Mouse (Mus musculus) lung, adult 18-20 months (tissue): ENCODE data around the gene Supt6.
"Not testable (repeated sequence)": the region's sequence is repeated elsewhere in the genome, so short reads cannot be mapped to it uniquely, and the experiment has no call there.

Experiments used
- DNase-seq, 2 experiments: peaks; one replicate each; pipeline ENCODE4 v3.0.0; 2022; ENCODE audit warnings: mixed read lengths in 2 of 2

Gene Supt6

GRCm38 (mm10) chr11:78215709-78216317 is 30.0 kb downstream of the Supt6 start:
- DNase-seq = no peak

DNA sequence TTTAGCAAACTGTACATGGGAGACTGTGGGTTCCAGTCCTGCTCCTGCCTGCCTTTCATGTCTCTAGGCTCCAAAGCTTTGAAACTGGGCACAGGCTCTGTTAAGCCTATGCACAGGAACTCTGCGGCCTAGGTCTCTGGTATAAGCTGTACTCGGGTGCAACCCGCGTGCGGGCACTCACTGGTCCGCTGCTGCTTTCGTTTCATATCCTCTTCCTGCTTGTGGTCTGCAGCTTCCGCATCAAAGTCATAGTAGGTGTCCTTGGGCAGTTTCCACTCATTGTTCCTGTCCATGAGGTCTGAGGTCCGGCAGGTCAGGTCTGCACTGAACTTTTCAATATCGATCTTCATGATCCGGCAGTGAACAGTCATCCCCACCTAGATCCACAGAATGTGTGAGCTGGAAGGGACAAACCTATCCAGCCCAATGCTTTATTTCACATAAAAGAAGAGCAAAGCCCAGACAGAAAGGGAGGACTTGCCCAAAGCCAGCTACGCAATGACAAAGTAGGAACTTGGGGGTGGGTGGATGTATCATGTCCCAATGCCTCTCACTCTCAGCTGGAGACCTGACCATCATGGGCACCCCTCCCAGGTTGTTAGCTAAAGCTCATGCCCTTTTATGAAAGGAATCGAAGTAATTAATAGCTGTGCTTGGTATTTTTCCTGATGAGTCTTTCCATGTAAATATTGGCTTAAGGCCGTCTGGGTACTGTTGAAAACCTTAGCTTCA is 32.5 kb downstream of the Supt6 start:
- peak in 1 of 2 experiments; percentile 34 for DNase-seq

DNA sequence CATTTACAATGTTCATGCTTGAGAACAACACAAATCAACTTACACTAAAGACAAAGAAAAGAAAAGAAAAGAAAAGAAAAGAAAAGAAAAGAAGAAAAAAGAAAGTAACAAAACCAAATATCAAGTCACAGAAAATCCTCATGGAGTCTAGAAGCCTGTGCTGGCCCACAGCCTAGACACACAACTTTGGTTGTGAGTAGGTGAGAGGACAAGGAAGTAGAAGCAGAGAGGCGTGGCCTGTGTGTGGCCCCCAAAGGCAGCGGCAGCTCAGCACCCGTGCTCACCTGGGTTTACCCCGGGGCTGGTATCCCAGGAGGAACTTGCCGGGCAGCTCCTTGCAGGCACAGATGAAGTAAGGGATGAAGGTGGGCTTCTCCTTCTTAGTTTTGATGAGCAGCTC is 34.3 kb downstream of the Supt6 start:
- DNase-seq = peak; percentile 22 to 47

DNA sequence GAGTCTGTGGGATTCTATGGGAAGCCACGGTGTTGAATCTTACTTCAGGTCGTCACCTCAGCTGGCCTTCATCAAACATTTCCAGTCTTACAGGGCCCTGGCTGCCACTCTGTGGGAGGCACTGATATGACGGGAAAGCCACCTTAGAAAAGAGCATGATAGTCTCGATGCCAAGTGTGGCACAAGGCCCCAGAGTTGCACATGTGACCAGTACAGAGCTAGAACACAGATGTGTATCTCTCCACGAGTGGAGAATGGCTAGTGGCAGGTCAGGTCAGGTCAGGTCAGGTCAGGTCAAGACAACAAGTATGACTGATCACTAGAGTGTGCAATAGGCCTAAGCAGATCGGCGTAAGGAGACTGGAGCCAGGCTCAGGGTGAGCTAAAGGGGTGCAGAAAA is 35.2 kb downstream of the Supt6 start:
- DNase-seq = no peak

DNA sequence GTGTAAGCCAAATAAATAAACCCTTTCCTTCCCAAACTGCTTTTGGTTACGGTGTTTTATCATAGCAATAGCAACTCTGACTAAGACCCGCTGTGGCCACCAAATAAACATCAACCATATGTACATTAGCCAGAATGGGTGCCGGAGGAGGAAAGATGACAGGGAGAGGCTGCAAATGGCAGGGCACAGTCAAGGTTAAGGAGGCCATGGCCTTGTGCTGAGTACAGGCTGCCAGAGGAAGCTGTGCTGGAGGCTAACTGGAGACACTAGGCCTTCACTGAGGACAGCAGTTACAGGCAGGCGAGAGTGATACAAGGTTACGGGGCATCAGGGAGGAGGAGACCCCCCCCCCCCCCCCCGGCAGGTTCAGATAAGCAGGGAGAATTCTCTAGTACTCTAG is 35.9 kb downstream of the Supt6 start:
- no peak for DNase-seq

- DNase-seq = no peak
Measured at GRCm38 (mm10) chr11:78207190-78207589, 38.6 kb downstream of the Supt6 start.

GRCm38 (mm10) chr11:78205361-78206206 is 40.2 kb downstream of the Supt6 start:
- DNase-seq = no peak

DNA sequence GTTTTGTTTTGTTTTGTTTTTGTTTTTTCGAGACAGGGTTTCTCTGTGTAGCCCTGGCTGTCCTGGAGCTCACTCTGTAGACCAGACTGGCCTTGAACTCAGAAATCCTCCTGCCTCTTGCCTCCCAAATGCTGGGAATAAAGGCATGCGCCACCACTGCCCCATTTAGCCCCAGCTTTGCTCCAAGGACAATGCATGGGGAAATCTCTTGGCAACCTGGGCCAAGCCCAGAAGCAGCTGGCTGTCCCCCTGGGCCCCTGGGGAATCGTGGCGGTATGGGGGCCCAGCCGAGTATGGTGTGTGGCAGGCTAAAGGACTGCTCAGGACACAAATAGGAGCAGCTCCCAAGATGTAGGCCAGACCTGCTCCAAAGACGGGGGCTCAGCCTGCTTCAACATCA is 41.5 kb downstream of the Supt6 start:
- DNase-seq = no peak

DNA sequence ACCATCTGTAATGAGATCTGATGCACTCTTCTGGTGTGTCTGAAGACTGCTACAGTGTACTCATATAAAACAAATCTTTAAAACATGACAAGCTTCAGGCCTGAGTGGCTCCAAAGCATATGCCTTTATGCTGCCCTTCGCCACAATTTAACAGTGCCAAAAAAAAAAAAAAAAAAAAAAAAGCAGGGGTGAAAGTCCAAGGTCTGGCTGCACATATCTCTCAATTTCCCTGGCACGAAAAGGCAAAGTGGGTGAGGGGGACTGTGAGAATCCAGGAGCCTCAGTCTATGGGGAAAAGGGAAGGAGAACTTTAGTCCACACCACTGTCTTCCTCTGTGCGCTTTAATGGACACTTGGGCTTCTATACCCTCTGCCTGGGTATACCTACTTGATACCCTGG is 43.4 kb downstream of the Supt6 start:
- DNase-seq = no peak

- DNase-seq = no peak
Measured at GRCm38 (mm10) chr11:78195101-78195863, 50.5 kb downstream of the Supt6 start.

DNA sequence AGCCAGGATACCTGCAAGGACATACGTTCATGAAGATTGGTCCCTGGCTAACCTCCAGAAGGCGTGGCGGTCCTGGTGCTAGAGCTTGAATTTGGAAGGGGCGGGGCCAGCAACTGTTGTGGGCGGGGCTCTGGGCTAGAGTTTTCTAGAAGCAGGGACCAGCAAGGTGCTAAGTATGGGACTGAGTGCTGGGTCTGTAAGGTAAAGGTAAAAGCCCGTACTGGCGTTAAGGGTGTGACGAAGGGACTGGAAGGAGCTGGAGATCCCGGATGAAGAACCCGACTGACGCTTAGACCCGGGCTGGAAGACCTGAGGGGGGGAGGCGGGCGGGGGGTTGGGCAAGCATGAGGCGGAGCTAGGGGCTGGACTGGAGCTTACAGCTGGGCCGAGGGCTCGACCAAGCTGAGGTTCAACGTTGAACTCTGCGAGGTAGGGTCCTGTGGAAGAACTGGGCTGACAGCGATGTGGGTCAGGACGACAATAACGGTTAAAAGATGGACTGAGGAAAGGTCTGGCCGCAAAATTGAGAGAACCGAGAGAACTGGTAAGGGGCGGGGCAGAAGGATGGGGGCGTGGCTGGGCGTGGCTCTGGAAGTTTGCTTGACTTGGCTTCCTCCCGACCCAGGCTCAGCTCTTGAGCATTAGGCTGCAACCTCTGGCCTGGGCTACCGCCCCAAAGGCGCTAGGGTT is 51.2 kb downstream of the Supt6 start:
- DNase-seq = peak; percentile 80 to 86

DNA sequence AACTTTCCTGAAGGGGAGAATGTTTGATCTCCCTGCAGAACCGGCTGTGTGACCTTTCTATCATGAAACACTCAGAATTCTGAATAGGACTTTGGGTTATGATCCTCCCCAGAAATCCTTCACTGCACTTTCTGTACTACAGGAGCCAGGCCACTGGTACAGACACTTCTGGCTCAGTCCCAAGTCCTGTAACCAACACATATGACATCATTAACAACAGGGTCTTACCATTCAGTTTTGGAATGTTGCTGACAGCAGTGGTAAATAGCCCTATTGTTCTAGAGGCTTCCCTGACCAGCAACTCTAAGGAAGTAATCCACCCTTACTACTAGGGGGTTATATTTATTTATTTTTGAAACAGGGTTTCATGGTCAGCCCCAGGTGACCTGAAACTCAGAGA is 52.7 kb downstream of the Supt6 start, which contains the start of gene Proca1:
Gene Proca1 (plus strand): TSS at position 280 of the 400 bp plus-strand sequence.
- DNase-seq = no peak

DNA sequence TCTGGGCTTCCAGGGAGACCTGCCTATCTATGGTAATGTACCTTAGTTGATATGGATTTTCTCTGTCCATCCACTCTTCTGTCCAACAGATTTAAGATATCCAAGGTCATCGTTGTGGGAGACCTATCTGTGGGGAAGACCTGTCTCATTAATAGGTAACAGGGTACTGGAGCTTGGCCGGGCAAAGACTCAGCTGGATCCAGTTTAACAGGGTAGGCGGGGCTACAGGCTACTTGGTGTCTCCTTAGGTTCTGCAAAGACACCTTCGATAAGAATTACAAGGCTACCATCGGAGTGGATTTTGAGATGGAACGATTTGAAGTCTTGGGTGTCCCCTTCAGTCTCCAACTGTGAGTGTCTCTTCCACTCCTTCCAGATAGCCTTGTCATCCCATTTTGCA is 55.7 kb downstream of the Supt6 start:
- DNase-seq = no peak

- DNase-seq = peak; percentile 57 to 69
Measured at GRCm38 (mm10) chr11:78189234-78190040, 56.4 kb downstream of the Supt6 start.

GRCm38 (mm10) chr11:78188331-78189233 is 57.2 kb downstream of the Supt6 start, which contains the start of gene Rab34:
Gene Rab34 (plus strand): TSS chr11:78188430.
- DNase-seq = peak; percentile 63 to 68

GRCm38 (mm10) chr11:78184702-78185101 is 61.1 kb downstream of the Supt6 start:
- DNase-seq = not testable (repeated sequence)

GRCm38 (mm10) chr11:78183884-78184514 is 61.8 kb downstream of the Supt6 start:
- no peak for DNase-seq

- DNase-seq = peak; percentile 82 to 84
Measured at GRCm38 (mm10) chr11:78182961-78183844, 62.6 kb downstream of the Supt6 start, which contains the start of gene Rpl23a. Gene Rpl23a (minus strand): TSS chr11:78183584.
